Mouse (Mus musculus): ENCODE results near the gene Ubac1. TPM values are rescaled to one million over a fixed set of nuclear protein-coding genes. Genes with fewer than 3 reads are reported as not detected.

Gene Ubac1
- total RNA-seq, 2 experiments from 2014 or later, result 1,008 to 1,318 TPM

GRCm38 (mm10) chr2:25978997-25979396, 42.5 kb downstream of the Ubac1 start:
- ATAC-seq (replicated peaks; ENCODE audit: low FRiP score, poor library complexity, severe bottlenecking), result no peak

DNA sequence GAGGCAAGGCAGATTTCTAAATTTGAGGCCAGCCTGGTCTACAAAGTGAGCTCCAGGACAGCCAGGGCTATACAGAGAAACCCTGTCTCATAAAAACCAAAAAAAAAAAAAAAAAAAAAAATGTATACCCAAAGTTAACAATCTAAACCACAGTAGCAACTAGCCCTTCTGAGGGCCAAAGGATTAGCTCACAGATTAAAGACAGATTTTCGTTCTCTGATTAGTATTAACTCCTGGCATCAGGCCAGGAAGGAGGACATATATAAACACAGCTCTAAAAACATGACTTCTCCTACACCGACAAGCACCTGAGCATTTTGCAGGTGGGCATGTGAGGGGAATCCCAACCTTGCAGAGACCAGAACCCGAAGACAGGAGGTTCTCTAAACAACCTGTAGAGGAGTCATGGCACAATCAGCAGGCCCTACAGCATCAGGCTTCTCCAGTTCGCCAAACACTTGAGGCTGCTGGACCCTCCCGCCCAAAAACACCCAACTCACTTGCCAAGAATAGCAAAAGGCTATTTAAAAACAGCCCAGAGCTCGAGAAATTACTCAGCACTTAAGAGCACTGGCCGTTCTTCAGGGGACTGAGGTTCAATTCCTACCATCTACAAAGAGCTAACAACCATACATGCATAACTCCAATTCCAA, 43.8 kb downstream of the Ubac1 start:
- no peak for ATAC-seq (replicated peaks; ENCODE audit: low FRiP score, poor library complexity, severe bottlenecking)

DNA sequence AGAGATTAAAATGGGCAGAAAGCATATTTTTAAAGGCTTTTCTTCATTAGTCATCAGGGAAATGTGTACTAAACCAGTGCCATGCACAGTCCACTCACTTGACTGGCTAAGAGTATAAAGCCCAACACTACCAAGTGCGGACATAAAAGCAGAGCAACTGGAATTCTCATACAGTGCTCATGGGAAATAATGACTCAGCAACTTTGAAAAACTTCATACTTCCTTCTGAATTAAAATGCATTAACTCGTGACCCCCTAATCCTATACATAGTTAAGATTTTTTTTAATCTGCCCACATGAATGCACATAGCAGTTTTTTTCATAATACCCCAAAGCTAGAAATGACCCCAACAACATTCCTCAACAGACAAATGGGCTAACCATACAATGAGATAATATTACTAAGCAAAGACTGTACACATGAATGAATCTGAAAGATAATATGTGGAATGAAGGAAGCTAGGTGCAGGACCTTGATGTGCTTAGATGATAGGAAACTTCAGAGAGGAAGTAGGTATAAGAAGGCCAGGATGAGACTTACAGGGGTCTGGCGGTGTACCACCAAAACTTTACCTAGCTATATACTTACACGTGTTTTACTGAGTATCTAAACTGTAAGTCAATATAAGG, 46.3 kb downstream of the Ubac1 start:
- no peak for ATAC-seq (replicated peaks; ENCODE audit: low FRiP score, poor library complexity, severe bottlenecking)

DNA sequence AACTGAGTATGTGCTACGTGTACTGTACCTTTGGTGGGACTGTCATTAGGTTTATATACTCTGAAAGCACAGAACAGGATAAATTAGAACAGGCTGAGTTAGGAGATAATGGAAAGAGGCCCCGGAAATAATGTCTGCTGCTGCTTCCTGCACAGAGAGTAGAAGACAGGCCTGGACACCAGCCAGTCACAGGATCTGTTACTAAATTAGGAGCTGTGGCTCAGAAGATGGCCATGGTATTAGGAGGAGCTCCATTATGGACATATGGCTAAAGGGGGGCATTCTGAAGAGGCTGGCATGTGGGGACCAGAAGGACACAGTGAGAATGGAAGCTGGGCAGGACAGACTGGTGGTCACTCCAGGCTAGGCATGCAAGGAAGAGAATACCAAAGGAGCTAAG, 51.1 kb downstream of the Ubac1 start:
- ATAC-seq (replicated peaks; ENCODE audit: low FRiP score, poor library complexity, severe bottlenecking), result no peak

DNA sequence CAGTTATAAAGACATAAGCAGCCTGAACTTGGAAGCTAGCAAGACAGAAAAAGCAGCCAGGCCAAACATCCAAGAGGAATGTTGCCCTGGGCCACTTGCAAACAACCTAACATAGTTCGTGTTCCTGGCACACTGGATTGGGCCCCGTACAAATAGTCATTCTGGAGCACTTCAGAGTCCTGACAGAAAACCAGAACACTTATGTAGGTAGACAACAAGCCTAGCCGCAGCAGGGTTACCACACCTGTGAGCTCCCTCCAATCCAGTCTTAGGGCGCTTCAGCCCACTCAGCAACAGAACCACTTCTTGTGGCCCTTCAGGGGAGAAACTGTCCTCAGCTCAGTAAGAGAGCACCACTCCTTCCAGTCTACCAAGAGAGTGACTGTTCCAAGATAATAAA, 52.2 kb downstream of the Ubac1 start:
- ATAC-seq (replicated peaks; ENCODE audit: low FRiP score, poor library complexity, severe bottlenecking), result 0 out of 2 replicates have a peak, but pooled peaks have one; percentile 31

DNA sequence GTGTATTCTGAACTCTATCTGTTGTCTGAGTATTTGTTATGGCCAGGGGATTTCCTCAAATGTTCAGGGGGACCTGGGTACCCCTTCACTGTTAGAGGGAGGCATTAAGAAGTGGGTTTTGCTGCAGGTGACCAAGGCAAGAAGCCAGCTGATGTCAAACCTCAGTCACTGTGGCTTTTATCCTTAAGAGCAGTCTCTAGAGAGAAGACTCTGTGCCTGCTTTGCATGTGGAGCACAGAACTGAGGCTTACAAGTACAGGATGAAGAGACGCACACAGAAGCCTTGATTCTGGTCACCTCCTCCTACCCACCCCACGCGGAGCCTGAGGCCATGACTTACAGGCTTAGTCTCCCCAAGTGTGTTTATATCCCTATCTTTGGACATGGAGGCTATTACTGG, 72.3 kb downstream of the Ubac1 start:
- no peak for ATAC-seq (replicated peaks; ENCODE audit: low FRiP score, poor library complexity, severe bottlenecking)

Other genes starting within 250 kb of the Ubac1 start
- gene Lcn11, start 244.7 kb downstream of the Ubac1 start, total RNA-seq (2015; ENCODE audit: low replicate concordance), result not detected in 2 replicates
- not detected in 2 replicates for gene Lcn11, start 244.7 kb downstream of the Ubac1 start, total RNA-seq (2017; ENCODE audit: low replicate concordance)
- gene Gm13539, start 239.5 kb downstream of the Ubac1 start, total RNA-seq (2015; ENCODE audit: low replicate concordance), result not detected in 2 replicates
- not detected in 2 replicates for gene Gm13539, start 239.5 kb downstream of the Ubac1 start, total RNA-seq (2017; ENCODE audit: low replicate concordance)
- gene Glt6d1, start 205.9 kb downstream of the Ubac1 start, total RNA-seq (2015; ENCODE audit: low replicate concordance), result not detected in 2 replicates
- gene Glt6d1, start 205.9 kb downstream of the Ubac1 start, total RNA-seq (2017; ENCODE audit: low replicate concordance), result not detected in 2 replicates
- gene Lcn9, start 198.6 kb downstream of the Ubac1 start, total RNA-seq (2015; ENCODE audit: low replicate concordance), result not detected in 2 replicates
- gene Lcn9, start 198.6 kb downstream of the Ubac1 start, total RNA-seq (2017; ENCODE audit: low replicate concordance), result not detected in 2 replicates
- not detected in 2 replicates for gene Sohlh1, start 174.5 kb downstream of the Ubac1 start, total RNA-seq (2015; ENCODE audit: low replicate concordance)
- gene Sohlh1, start 174.5 kb downstream of the Ubac1 start, total RNA-seq (2017; ENCODE audit: low replicate concordance), result not detected in 2 replicates
- gene Kcnt1, start 158.0 kb downstream of the Ubac1 start, total RNA-seq (2015; ENCODE audit: low replicate concordance), result not detected in 2 replicates
- gene Kcnt1, start 158.0 kb downstream of the Ubac1 start, total RNA-seq (2017; ENCODE audit: low replicate concordance), result not detected in 2 replicates
- gene Camsap1, start 38.5 kb downstream of the Ubac1 start, total RNA-seq (2015; ENCODE audit: low replicate concordance), result 18.9 and 31.4 TPM in 2 replicates
- gene Camsap1, start 38.5 kb downstream of the Ubac1 start, total RNA-seq (2017; ENCODE audit: low replicate concordance), result 67.6 and 93.3 TPM in 2 replicates
- 0.42 TPM in 1 of 2 replicates, not detected in the other for gene Nacc2, start 101.5 kb upstream of the Ubac1 start, total RNA-seq (2015; ENCODE audit: low replicate concordance)
- 0.64 and 0.68 TPM in 2 replicates for gene Nacc2, start 101.5 kb upstream of the Ubac1 start, total RNA-seq (2017; ENCODE audit: low replicate concordance)
- gene Lhx3, start 186.5 kb upstream of the Ubac1 start, total RNA-seq (2015; ENCODE audit: low replicate concordance), result not detected in 2 replicates
- gene Lhx3, start 186.5 kb upstream of the Ubac1 start, total RNA-seq (2017; ENCODE audit: low replicate concordance), result not detected in 2 replicates
- gene Qsox2, start 215.8 kb upstream of the Ubac1 start, total RNA-seq (2015; ENCODE audit: low replicate concordance), result 1.8 and 4.6 TPM in 2 replicates
- 2.7 and 4.7 TPM in 2 replicates for gene Qsox2, start 215.8 kb upstream of the Ubac1 start, total RNA-seq (2017; ENCODE audit: low replicate concordance)

All from erythroid progenitor cell, adult 5-6 weeks (primary cell).